In the genomic region with DNA sequence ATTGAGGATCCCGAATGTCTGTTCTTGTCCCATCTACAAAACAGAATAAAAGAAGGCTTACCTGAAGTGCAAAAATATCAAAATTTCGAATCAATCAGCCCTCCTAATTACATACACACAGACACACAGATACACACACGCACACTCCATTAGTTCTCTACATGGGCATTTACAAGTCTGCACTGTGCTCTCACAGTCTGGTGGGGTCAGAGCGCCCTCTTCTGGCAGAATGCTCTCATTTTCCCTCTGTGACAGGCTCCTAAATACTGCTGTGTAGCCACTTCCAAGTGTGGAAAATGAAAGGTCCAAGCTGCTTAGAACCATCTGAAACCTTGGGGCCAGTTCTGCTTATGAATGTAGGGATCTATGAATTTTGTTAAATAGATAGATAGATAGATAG, we compare ENCODE assay signal across 8 mouse cellular contexts.
DNase-seq lines count a peak whose midpoint lies in the region; ATAC-seq and TF ChIP-seq lines count a peak whose summit lies in the region.

No protein-coding gene starts in this region.

- no peak overlapping the region for H3K27ac ChIP-seq in ES-Bruce4 (ENCODE audit: insufficient read depth, low read length)
- H3K27ac ChIP-seq in forebrain, embryonic 12.5 days: no peak overlapping the region
- H3K27ac ChIP-seq in hindbrain, embryonic 10.5 days: no peak overlapping the region
- no peak overlapping the region for H3K27ac ChIP-seq in lung, embryonic 15.5 days

- H3K4me3 ChIP-seq in ES-Bruce4 (ENCODE audit: low read depth, low read length): no peak overlapping the region
- H3K4me3 ChIP-seq in forebrain, embryonic 12.5 days (replicated peaks): no peak overlapping the region
- no peak overlapping the region for H3K4me3 ChIP-seq in hindbrain, embryonic 10.5 days
- H3K4me3 ChIP-seq in lung, embryonic 15.5 days: no peak overlapping the region

- no peaks in the 10 kb centered on the region for H3K27me3 ChIP-seq in ES-Bruce4 (ENCODE audit: control insufficient read depth, insufficient read depth, low read length, poor library complexity, severe bottlenecking)
- peaks cover 7% of the 10 kb centered on the region; the same call in 1 of the 2 replicates for H3K27me3 ChIP-seq in forebrain, embryonic 12.5 days
- H3K27me3 ChIP-seq in hindbrain, embryonic 10.5 days (ENCODE audit: insufficient read depth, poor library complexity, severe bottlenecking): no peaks in the 10 kb centered on the region
- no peaks in the 10 kb centered on the region for H3K27me3 ChIP-seq in lung, embryonic 15.5 days

- TF ChIP-seq POLR2A in ES-Bruce4 (IDR thresholded peaks at IDR 0.05; ENCODE audit: insufficient read depth, low read length): no peak

- peak; percentile 89 for ATAC-seq in forebrain, embryonic 12.5 days (ENCODE audit: low FRiP score)
- peak; percentile 78; the same call in 1 of the 2 replicates for ATAC-seq in lung, embryonic 15.5 days (ENCODE audit: borderline replicate concordance, extremely low read depth, low FRiP score, low TSS enrichment)

- peak; percentile 20 for DNase-seq in c-Kit-negative CD71-positive TER-119-positive erythroid progenitor cells, embryonic 14.5 days (ENCODE audit: low read depth, low spot score)
- peak; percentile 83 for DNase-seq in hindbrain, embryonic 10.5 days (ENCODE audit: low spot score)
- DNase-seq in layer of hippocampus, adult 8-10 months (ENCODE audit: low spot score in 2 of 2): peak; percentile 48 to 82
- DNase-seq in retina, adult 2 months (ENCODE audit: low read depth, low spot score): peak; percentile 76
- peak; percentile 59 to 68 for DNase-seq in thymus, postnatal 36 days

- H3K9me3 ChIP-seq in ES-Bruce4 (replicated peaks; ENCODE audit: control insufficient read depth, insufficient read depth, low read length, poor library complexity, severe bottlenecking): no peaks in the 10 kb centered on the region
- H3K9me3 ChIP-seq in forebrain, embryonic 12.5 days: no peaks in the 10 kb centered on the region
- H3K9me3 ChIP-seq in hindbrain, embryonic 10.5 days: no peaks in the 10 kb centered on the region
- H3K9me3 ChIP-seq in lung, embryonic 15.5 days: no peaks in the 10 kb centered on the region

- no peak overlapping the region for H3K9ac ChIP-seq in ES-Bruce4 (ENCODE audit: low read depth, poor library complexity, severe bottlenecking)
- H3K9ac ChIP-seq in forebrain, embryonic 12.5 days: no peak overlapping the region
- H3K9ac ChIP-seq in lung, embryonic 15.5 days: no peak overlapping the region

- no peaks in the 10 kb centered on the region for H3K4me1 ChIP-seq in ES-Bruce4 (ENCODE audit: control insufficient read depth, insufficient read depth, low read length)
- H3K4me1 ChIP-seq in forebrain, embryonic 12.5 days: no peaks in the 10 kb centered on the region
- H3K4me1 ChIP-seq in hindbrain, embryonic 10.5 days (replicated peaks): no peaks in the 10 kb centered on the region
- H3K4me1 ChIP-seq in lung, embryonic 15.5 days: no peaks in the 10 kb centered on the region

- WGBS in forebrain, embryonic 12.5 days: 37% methylated on average over 4 of the region's 4 CpGs
- 41% methylated on average over 4 of the region's 4 CpGs for WGBS in hindbrain, embryonic 10.5 days
- WGBS in lung, embryonic 15.5 days: 29% methylated on average over 4 of the region's 4 CpGs

- peak; percentile 93 for TF ChIP-seq CTCF in ES-Bruce4 (IDR thresholded peaks at IDR 0.05; ENCODE audit: low read depth, low read length)

- TF ChIP-seq EP300 in ES-Bruce4 (IDR thresholded peaks at IDR 0.05; ENCODE audit: insufficient read depth, low read depth, low read length): no peak

- H3K36me3 ChIP-seq in ES-Bruce4 (ENCODE audit: control insufficient read depth, insufficient read depth, low read length, poor library complexity, severe bottlenecking): no peaks in the 10 kb centered on the region
- H3K36me3 ChIP-seq in forebrain, embryonic 12.5 days (replicated peaks): no peaks in the 10 kb centered on the region
- H3K36me3 ChIP-seq in hindbrain, embryonic 10.5 days: no peaks in the 10 kb centered on the region
- no peaks in the 10 kb centered on the region for H3K36me3 ChIP-seq in lung, embryonic 15.5 days

- H3K4me2 ChIP-seq in forebrain, embryonic 12.5 days: no peak overlapping the region
- H3K4me2 ChIP-seq in lung, embryonic 15.5 days: no peak overlapping the region

Comparison
In these comparisons a context has a peak if more than half of its experiments do, and no peak if none do; other contexts are left out.
1. DNase-seq: peak in every context shown above with its lines; median percentile 83 in hindbrain, embryonic 10.5 days; 76 in retina, adult 2 months; 65 in layer of hippocampus, adult 8-10 months; 64 in thymus, postnatal 36 days; 20 in c-Kit-negative CD71-positive TER-119-positive erythroid progenitor cells, embryonic 14.5 days.